Mouse (Mus musculus) mature B cell (primary cell): ENCODE data around the gene Mrpl52.

ENCODE experiments used
- in situ Hi-C: fragments of 300-500 bp; cut with MboI; formaldehyde crosslinking; loops from 2 replicates; pipeline ENCODE4 v1.14.3; 2019

Gene Mrpl52

GRCm38 (mm10) chr14:54464293-54465005 lies 37.7 kb downstream of the Mrpl52 start:
- in situ Hi-C loops: loop anchor here (25.0 kb wide), 1 partner anchor 402 kb away; no protein-coding TSS in a partner anchor

GRCm38 (mm10) chr14:54471467-54471866 lies 44.8 kb downstream of the Mrpl52 start:
- in situ Hi-C loops: loop anchor here (25.0 kb wide), 1 partner anchor 409 kb away; no protein-coding TSS in a partner anchor

GRCm38 (mm10) chr14:54472671-54473070 lies 46.0 kb downstream of the Mrpl52 start:
- in situ Hi-C loops: loop anchor here (25.0 kb wide), 1 partner anchor 410 kb away; no protein-coding TSS in a partner anchor

GRCm38 (mm10) chr14:54474744-54475143 lies 48.0 kb downstream of the Mrpl52 start:
- in situ Hi-C loops: loop anchor here (25.0 kb wide), 1 partner anchor 412 kb away; no protein-coding TSS in a partner anchor

GRCm38 (mm10) chr14:54475941-54476844 lies 49.5 kb downstream of the Mrpl52 start, which contains the start of gene Rem2:
TSS of gene Rem2 (plus strand) at chr14:54476100.
- in situ Hi-C loops: no loop called here

- in situ Hi-C loops: no loop called here
Observed at GRCm38 (mm10) chr14:54477172-54477909, 50.6 kb downstream of the Mrpl52 start.
